ENCODE assay signal across 13 mouse cellular contexts in genomic region chr11:23893556-23893955, GRCm38 (mm10). TPM values are rescaled to one million over a fixed set of nuclear protein-coding genes. Genes with fewer than 3 reads are reported as not detected.
DNase-seq lines count a peak whose midpoint lies in the region; ATAC-seq and TF ChIP-seq lines count a peak whose summit lies in the region.
"Had no signal": no experiment of that assay in that cellular context is flagged by ENCODE, and none has a peak within 500 bp of the region (broad histone marks: within the 10 kb centered on the region; RNA-seq: fewer than 3 reads in every experiment).

No protein-coding gene starts in this region.

- H3K4me3 ChIP-seq in lung, embryonic 14.5 days (ENCODE audit: low read depth, low read length), result no peak overlapping the region
- 0 out of 2 replicates have a peak overlapping the region, but pooled peaks have one; percentile 9 for H3K4me3 ChIP-seq in forebrain, embryonic 13.5 days
- H3K4me3 ChIP-seq in hindbrain, postnatal 0 days (ENCODE audit: low read length), result 0 out of 2 replicates have a peak overlapping the region, but pooled peaks have one; percentile 7
- H3K4me3 ChIP-seq in neural tube, embryonic 15.5 days (replicated peaks), result no peak overlapping the region

- ATAC-seq in lung, embryonic 14.5 days (ENCODE audit: insufficient read depth), result no peak
- no peak for ATAC-seq in forebrain, embryonic 13.5 days
- ATAC-seq in hindbrain, postnatal 0 days, result no peak
- ATAC-seq in neural tube, embryonic 15.5 days (ENCODE audit: low FRiP score), result no peak
- ATAC-seq: intestine, postnatal 0 days had no signal

- no peak overlapping the region for H3K27ac ChIP-seq in lung, embryonic 14.5 days (ENCODE audit: low read depth)
- H3K27ac ChIP-seq in forebrain, embryonic 13.5 days, result no peak overlapping the region
- no peak overlapping the region for H3K27ac ChIP-seq in hindbrain, postnatal 0 days
- H3K27ac ChIP-seq in neural tube, embryonic 15.5 days (replicated peaks), result no peak overlapping the region
- H3K27ac ChIP-seq: heart, embryonic 15.5 days; liver, embryonic 14.5 days had no signal

- no peak overlapping the region for H3K9ac ChIP-seq in lung, embryonic 14.5 days
- H3K9ac ChIP-seq in forebrain, embryonic 13.5 days, result no peak overlapping the region
- no peak overlapping the region for H3K9ac ChIP-seq in hindbrain, postnatal 0 days (replicated peaks; ENCODE audit: low read length)
- H3K9ac ChIP-seq in neural tube, embryonic 15.5 days (replicated peaks), result no peak overlapping the region

- TF ChIP-seq CTCF in lung, embryonic 14.5 days (IDR thresholded peaks at IDR 0.05; ENCODE audit: low read depth), result no peak
- no peak for TF ChIP-seq CTCF in hindbrain, postnatal 0 days (IDR thresholded peaks at IDR 0.05; ENCODE audit: low read depth)

- H3K9me3 ChIP-seq in lung, embryonic 14.5 days (ENCODE audit: low read depth, low read length), result no peaks in the 10 kb centered on the region
- H3K9me3 ChIP-seq in forebrain, embryonic 13.5 days (replicated peaks), result no peaks in the 10 kb centered on the region
- no peaks in the 10 kb centered on the region for H3K9me3 ChIP-seq in hindbrain, postnatal 0 days (ENCODE audit: low read length)
- H3K9me3 ChIP-seq in neural tube, embryonic 15.5 days (replicated peaks), result no peaks in the 10 kb centered on the region
- H3K9me3 ChIP-seq: heart, embryonic 15.5 days had no signal

- H3K27me3 ChIP-seq in lung, embryonic 14.5 days (ENCODE audit: insufficient read depth, low read length), result no peaks in the 10 kb centered on the region
- H3K27me3 ChIP-seq in forebrain, embryonic 13.5 days, result no peaks in the 10 kb centered on the region
- no peaks in the 10 kb centered on the region for H3K27me3 ChIP-seq in hindbrain, postnatal 0 days (ENCODE audit: insufficient read depth, low read length)
- no peaks in the 10 kb centered on the region for H3K27me3 ChIP-seq in neural tube, embryonic 15.5 days (replicated peaks)
- H3K27me3 ChIP-seq: heart, embryonic 15.5 days had no signal

- DNase-seq in lung, embryonic 14.5 days, result no peak
- no peak for DNase-seq in lung, postnatal 36 days
- no peak for DNase-seq in hindbrain, postnatal 0 days (ENCODE audit: low spot score)
- no peak for DNase-seq in right cerebral cortex, postnatal 25 days
- DNase-seq in lung, adult 18-20 months, result no peak
- DNase-seq: cerebellum, adult 11-12 months; gastrocnemius, postnatal 10 days; kidney, postnatal 4 days had no signal

- H3K4me2 ChIP-seq in lung, embryonic 14.5 days, result peak overlapping the region; percentile 23; the same call in 1 of the 2 replicates
- 0 out of 2 replicates have a peak overlapping the region, but pooled peaks have one; percentile 28 for H3K4me2 ChIP-seq in forebrain, embryonic 13.5 days
- H3K4me2 ChIP-seq in hindbrain, postnatal 0 days (ENCODE audit: low read depth, low read length), result peak overlapping the region; percentile 80; the same call in 1 of the 2 replicates
- H3K4me2 ChIP-seq in neural tube, embryonic 15.5 days, result peak overlapping the region; percentile 36

- peaks cover 17% of the 10 kb centered on the region for H3K36me3 ChIP-seq in lung, embryonic 14.5 days (ENCODE audit: insufficient read depth)
- H3K36me3 ChIP-seq in forebrain, embryonic 13.5 days (ENCODE audit: poor library complexity, severe bottlenecking), result peaks cover 19% of the 10 kb centered on the region
- peaks cover 9% of the 10 kb centered on the region; the same call in 1 of the 2 replicates for H3K36me3 ChIP-seq in hindbrain, postnatal 0 days (ENCODE audit: insufficient read depth, low read length)
- peaks cover 16% of the 10 kb centered on the region for H3K36me3 ChIP-seq in neural tube, embryonic 15.5 days

- H3K4me1 ChIP-seq in lung, embryonic 14.5 days (ENCODE audit: insufficient read depth), result no peaks in the 10 kb centered on the region
- H3K4me1 ChIP-seq in forebrain, embryonic 13.5 days, result peaks cover 17% of the 10 kb centered on the region
- H3K4me1 ChIP-seq in hindbrain, postnatal 0 days (ENCODE audit: insufficient read depth, low read length), result peaks cover 3% of the 10 kb centered on the region; the same call in 1 of the 2 replicates
- H3K4me1 ChIP-seq in neural tube, embryonic 15.5 days, result peaks cover 10% of the 10 kb centered on the region

RNA-seq across cellular contexts. Expression of gene Papolg, which starts 1.5 kb away (rescaled TPM):
- 14.8 and 15.8 TPM in 2 replicates for polyA plus RNA-seq in lung, embryonic 14.5 days (2014; fragmentation: Nextera tagmentation; extraction: Ambion mirVana)
- polyA plus RNA-seq in forebrain, embryonic 13.5 days (2015; fragmentation: Nextera tagmentation; extraction: Ambion mirVana), result 27.4 and 28.0 TPM in 2 replicates
- total RNA-seq in hindbrain, postnatal 0 days (2014; rRNA removed), result 13.4 and 14.0 TPM in 2 replicates
- 8.0 and 9.3 TPM in 2 replicates for polyA plus RNA-seq in hindbrain, postnatal 0 days (2015; fragmentation: Nextera tagmentation; extraction: Ambion mirVana)
- 15.9 and 17.3 TPM in 2 replicates for polyA plus RNA-seq in neural tube, embryonic 15.5 days (2015; fragmentation: Nextera tagmentation; extraction: Ambion mirVana)

Comparison
In these comparisons a context has a peak if more than half of its experiments do, and no peak if none do; other contexts are left out.
1. H3K4me2 ChIP-seq: peak in every context shown above with its lines; median percentile 80 in hindbrain, postnatal 0 days; 36 in neural tube, embryonic 15.5 days; 28 in forebrain, embryonic 13.5 days; 23 in lung, embryonic 14.5 days.
2. H3K4me3 ChIP-seq: peak in forebrain, embryonic 13.5 days (single experiment) and hindbrain, postnatal 0 days (single experiment); none in lung, embryonic 14.5 days (single experiment) and neural tube, embryonic 15.5 days (single experiment).